Mouse (Mus musculus) spleen, adult 2 months (tissue): Measurements from ENCODE around the gene Zfp787.

ENCODE experiments used
- CTCF ChIP-seq: fragments of 200-500 bp; IDR thresholded peaks from 2 replicates; pipeline ENCODE4 v1.5.1; 2011; ENCODE audit warnings: mild to moderate bottlenecking, inconsistent platforms; ENCODE audit not compliant: insufficient read depth, insufficient read length, insufficient replicate concordance; ENCODE audit errors: extremely low read depth
- POLR2A ChIP-seq: fragments of 200-500 bp; IDR thresholded peaks from 2 replicates; pipeline ENCODE4 v1.6.1; 2011; ENCODE audit warnings: low read depth, low read length, inconsistent platforms

- TF ChIP-seq CTCF: no peak
- no peak for TF ChIP-seq POLR2A
Observed at GRCm38 (mm10) chr7:6136497-6136896, 19.3 kb downstream of the Zfp787 start.
